Mouse (Mus musculus) activated CD4-positive, CD25-positive, alpha-beta regulatory T cell, adult 9 weeks (primary cell): ENCODE results near the gene Gm2a. TPM values are rescaled to one million over a fixed set of nuclear protein-coding genes. Genes with fewer than 3 reads are reported as not detected.

ENCODE experiments used
- polyA plus RNA-seq: library from polyadenylated mRNA; unstranded; fragments of 100-300 nt; shearing (Covaris generic); gene quantifications from one replicate; pipeline ENCODE4 v1.2.1, GENCODE M21; 2017

Gm2a gene
- 112 TPM for polyA plus RNA-seq

GRCm38 (mm10) chr11:55097463-55098188, at the start of gene Gm2a:
TSS of gene Gm2a (plus strand) at chr11:55098115.

DNA sequence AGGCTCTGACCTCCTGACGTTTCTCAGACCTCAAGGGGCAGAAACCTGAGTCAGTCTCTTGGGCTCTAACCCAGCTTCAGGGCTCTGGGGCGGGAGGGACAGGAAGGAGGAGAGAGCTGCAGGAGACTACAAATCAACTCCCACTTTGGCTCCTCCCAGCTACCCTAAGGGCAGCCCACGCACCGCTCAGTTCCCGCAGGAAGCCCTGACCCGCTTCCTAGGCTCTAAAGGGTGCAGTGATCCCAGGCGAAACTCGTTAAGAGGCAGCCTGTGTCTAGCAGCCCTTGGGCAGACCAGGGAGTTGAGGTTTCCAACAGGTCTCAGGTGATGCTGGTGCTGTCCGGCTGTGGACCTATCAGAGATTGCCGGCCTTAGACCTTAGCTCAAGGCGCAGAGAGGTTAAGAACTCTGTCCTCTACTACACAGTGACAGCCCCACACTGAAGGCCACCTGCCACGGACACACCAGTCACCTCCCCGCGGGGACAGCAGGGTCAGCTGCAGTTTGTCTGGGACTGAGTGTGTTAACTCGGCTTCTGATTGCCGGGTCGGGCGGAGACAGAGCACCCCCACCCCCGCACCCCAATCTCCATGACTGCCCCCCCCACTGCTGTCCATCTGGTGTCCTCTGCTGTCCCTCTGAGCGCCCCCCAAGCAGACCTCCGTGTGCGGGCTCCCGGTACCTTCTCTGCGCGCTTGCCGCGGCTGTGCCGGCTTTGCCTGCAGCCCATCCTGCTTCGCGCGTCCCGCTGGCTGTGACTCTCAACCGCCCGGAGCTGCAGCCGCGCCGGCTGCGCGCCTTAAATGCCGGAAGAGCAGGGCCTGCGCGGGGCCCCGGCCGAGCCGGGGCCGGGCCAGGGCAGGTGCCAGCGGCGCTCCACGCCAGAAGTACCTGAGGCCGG, 20.3 kb upstream of the Gm2a start, which contains the start of gene Ccdc69:
TSS of gene Ccdc69 (minus strand) at position 801 of the 901 bp plus-strand sequence.

GRCm38 (mm10) chr11:55151608-55152007, 53.7 kb downstream of the Gm2a start, which contains the start of gene Slc36a3:
TSS of gene Slc36a3 (minus strand) at chr11:55151708.

Other genes starting within 250 kb of the Gm2a start
- gene Lyrm7, start 237.2 kb upstream of the Gm2a start, polyA plus RNA-seq, result 6.4 TPM
- gene Hint1, start 231.7 kb upstream of the Gm2a start, polyA plus RNA-seq, result 367 TPM
- 2.0 TPM for gene Gpx3, start 195.7 kb upstream of the Gm2a start, polyA plus RNA-seq
- gene Tnip1, start 135.2 kb upstream of the Gm2a start, polyA plus RNA-seq, result 187 TPM
- gene Anxa6, start 64.7 kb upstream of the Gm2a start, polyA plus RNA-seq, result 613 TPM
- gene Ccdc69, start 20.0 kb upstream of the Gm2a start, polyA plus RNA-seq, result 73.2 TPM
- gene Slc36a3, start 53.6 kb downstream of the Gm2a start, polyA plus RNA-seq, result 0.56 TPM
- gene Slc36a2, start 87.0 kb downstream of the Gm2a start, polyA plus RNA-seq, result not detected
- gene Slc36a1, start 106.2 kb downstream of the Gm2a start, polyA plus RNA-seq, result 2.1 TPM
- gene Fat2, start 238.4 kb downstream of the Gm2a start, polyA plus RNA-seq, result not detected